Mouse (Mus musculus): ENCODE results near the gene Gpm6a. TPM values are rescaled to one million over a fixed set of nuclear protein-coding genes. Genes with fewer than 3 reads are reported as not detected.

The Gpm6a gene
- polyA plus RNA-seq, 1 experiment = 1.4 TPM

DNA sequence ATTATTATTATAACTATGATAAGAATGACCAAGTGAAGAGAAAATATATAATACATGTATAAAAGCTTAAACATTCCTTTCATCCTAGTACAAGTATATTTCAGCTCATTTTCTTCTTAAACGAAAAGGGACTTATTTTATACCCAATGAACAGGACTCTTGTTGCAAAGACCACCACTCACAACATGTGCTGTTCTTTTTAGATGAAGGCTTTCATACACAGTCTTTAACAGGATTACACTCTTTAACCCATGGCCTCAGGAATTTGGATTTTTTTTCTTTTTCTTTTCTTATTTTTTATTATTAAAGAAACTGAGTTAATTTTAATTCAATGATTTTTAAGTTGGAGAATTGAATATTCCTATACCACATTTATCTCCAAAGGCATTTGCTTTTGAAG is 20.4 kb downstream of the Gpm6a start:
- 93% methylated on average over 1 of the region's 1 CpGs for WGBS

DNA sequence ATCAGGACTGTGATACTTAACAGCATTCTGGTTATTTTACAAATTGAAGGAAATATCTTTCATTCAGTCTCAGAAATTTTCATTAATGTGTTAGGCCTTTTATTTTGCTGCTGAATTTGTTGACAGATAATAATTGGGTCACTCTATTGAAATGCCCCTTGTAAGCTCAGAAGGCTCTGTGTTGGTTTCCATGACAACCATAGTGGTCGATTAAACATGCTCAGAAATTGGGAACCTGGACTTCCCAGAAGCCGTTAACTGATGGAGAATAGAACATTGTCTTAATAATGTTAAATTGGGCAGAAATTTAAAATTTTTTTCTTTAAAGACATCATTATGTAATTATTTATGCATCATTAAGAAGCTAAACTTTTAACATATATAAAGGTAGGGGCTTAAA is 20.9 kb downstream of the Gpm6a start:
- WGBS = 79% methylated on average over 2 of the region's 2 CpGs
- Histone ChIP-seq H3K4me3 (ENCODE audit: control insufficient read depth, insufficient read depth, low read length) (no peak overlapping the region), H3K36me3 (ENCODE audit: control insufficient read depth, insufficient read depth, low read length) (no peaks in the 10 kb centered on the region), H3K4me1 (replicated peaks; ENCODE audit: control insufficient read depth, insufficient read depth, low read length) (no peaks in the 10 kb centered on the region), H3K27ac (ENCODE audit: control insufficient read depth, insufficient read depth, low read length) (no peak overlapping the region), H3K27me3 (ENCODE audit: control insufficient read depth, insufficient read depth, low read length) (no peaks in the 10 kb centered on the region)
- TF ChIP-seq POLR2A (IDR thresholded peaks at IDR 0.05; ENCODE audit: control insufficient read depth, extremely low read depth, insufficient read depth, low read length, poor library complexity) (no peak), CTCF (IDR thresholded peaks at IDR 0.05; ENCODE audit: borderline replicate concordance, control insufficient read depth, extremely low read depth, insufficient read depth, low read length, poor library complexity) (no peak)
- DNase-seq = no peak

More for the DNA sequence above, 20.4 kb downstream of the Gpm6a start:
- Histone ChIP-seq H3K4me1 (replicated peaks; ENCODE audit: control insufficient read depth, insufficient read depth, low read length) (no peaks in the 10 kb centered on the region), H3K27me3 (ENCODE audit: control insufficient read depth, insufficient read depth, low read length) (no peaks in the 10 kb centered on the region), H3K36me3 (ENCODE audit: control insufficient read depth, insufficient read depth, low read length) (no peaks in the 10 kb centered on the region), H3K27ac (ENCODE audit: control insufficient read depth, insufficient read depth, low read length) (no peak overlapping the region), H3K4me3 (ENCODE audit: control insufficient read depth, insufficient read depth, low read length) (no peak overlapping the region)
- DNase-seq = no peak
- TF ChIP-seq POLR2A (IDR thresholded peaks at IDR 0.05; ENCODE audit: control insufficient read depth, extremely low read depth, insufficient read depth, low read length, poor library complexity) (no peak), CTCF (IDR thresholded peaks at IDR 0.05; ENCODE audit: borderline replicate concordance, control insufficient read depth, extremely low read depth, insufficient read depth, low read length, poor library complexity) (no peak)

DNA sequence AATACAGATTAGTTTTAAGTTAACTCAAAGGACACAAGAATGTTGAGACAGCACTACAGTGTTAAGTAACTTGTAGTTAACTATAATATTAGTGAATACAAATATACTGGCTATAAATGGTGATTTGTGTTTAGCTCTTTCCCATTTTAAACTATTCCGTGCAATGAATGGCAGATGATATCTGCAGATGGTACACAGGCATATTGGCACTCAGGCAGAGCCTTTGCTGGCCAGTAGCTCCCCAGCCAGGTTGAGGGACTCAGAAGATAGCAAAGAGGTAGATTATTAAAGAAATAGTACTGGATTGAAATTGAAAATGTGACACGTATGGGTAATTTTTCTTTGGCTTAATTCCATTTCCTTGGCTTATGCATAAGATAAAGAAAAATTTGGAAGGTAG is 21.3 kb downstream of the Gpm6a start:
- TF ChIP-seq CTCF (IDR thresholded peaks at IDR 0.05; ENCODE audit: borderline replicate concordance, control insufficient read depth, extremely low read depth, insufficient read depth, low read length, poor library complexity) = no peak
- TF ChIP-seq POLR2A (IDR thresholded peaks at IDR 0.05; ENCODE audit: control insufficient read depth, extremely low read depth, insufficient read depth, low read length, poor library complexity) = no peak
- Histone ChIP-seq H3K27me3 (ENCODE audit: control insufficient read depth, insufficient read depth, low read length) (no peaks in the 10 kb centered on the region), H3K4me3 (ENCODE audit: control insufficient read depth, insufficient read depth, low read length) (no peak overlapping the region), H3K4me1 (replicated peaks; ENCODE audit: control insufficient read depth, insufficient read depth, low read length) (no peaks in the 10 kb centered on the region), H3K27ac (ENCODE audit: control insufficient read depth, insufficient read depth, low read length) (no peak overlapping the region), H3K36me3 (ENCODE audit: control insufficient read depth, insufficient read depth, low read length) (no peaks in the 10 kb centered on the region)
- DNase-seq = no peak
- WGBS = 93% methylated on average over 2 of the region's 2 CpGs

DNA sequence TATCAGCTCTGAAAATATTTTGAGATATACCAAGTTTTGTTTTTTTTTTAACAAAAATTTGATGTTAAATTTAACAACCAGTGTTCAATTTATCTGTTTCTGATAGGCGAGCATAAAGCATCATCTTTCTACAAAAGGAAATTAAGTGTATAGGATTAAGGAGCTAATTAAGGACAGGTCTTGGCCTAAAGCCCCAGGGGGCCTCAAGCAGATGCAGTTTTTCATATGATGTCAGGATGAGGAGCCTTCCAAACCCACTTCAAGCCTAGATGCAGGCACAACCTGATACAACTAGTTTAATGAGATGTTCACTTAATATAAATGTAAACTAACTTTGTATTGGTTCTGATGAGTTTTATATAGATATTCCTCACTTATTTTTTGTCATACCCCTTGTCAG is 22.0 kb downstream of the Gpm6a start:
- 82% methylated on average over 1 of the region's 1 CpGs for WGBS
- no peak overlapping the region for H3K27ac ChIP-seq (ENCODE audit: control insufficient read depth, insufficient read depth, low read length)
- H3K27me3 ChIP-seq (ENCODE audit: control insufficient read depth, insufficient read depth, low read length) = no peaks in the 10 kb centered on the region
- TF ChIP-seq CTCF (IDR thresholded peaks at IDR 0.05; ENCODE audit: borderline replicate concordance, control insufficient read depth, extremely low read depth, insufficient read depth, low read length, poor library complexity) = no peak
- no peak for TF ChIP-seq POLR2A (IDR thresholded peaks at IDR 0.05; ENCODE audit: control insufficient read depth, extremely low read depth, insufficient read depth, low read length, poor library complexity)
- H3K4me1 ChIP-seq (replicated peaks; ENCODE audit: control insufficient read depth, insufficient read depth, low read length) = no peaks in the 10 kb centered on the region
- H3K4me3 ChIP-seq (ENCODE audit: control insufficient read depth, insufficient read depth, low read length) = no peak overlapping the region
- no peak for DNase-seq
- no peaks in the 10 kb centered on the region for H3K36me3 ChIP-seq (ENCODE audit: control insufficient read depth, insufficient read depth, low read length)

DNA sequence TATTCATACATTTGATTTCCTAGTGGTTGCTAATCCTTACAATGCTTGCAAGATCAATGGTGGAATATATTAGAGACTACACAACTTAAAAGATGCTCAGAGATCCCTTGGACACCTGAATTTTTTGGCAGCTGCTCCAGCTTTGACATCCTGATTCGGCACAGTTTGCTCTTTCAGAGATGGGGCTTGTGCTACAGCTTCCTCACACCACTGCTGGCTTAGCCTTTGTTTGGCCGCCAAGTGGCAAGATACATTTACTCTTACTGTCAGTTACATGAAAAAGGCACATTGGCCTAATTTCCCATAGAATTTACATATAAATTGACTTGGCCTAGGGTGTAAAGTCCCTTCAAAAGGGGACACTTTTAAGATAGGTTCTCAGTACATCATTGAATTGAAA is 32.1 kb downstream of the Gpm6a start:
- Histone ChIP-seq H3K27me3 (ENCODE audit: control insufficient read depth, insufficient read depth, low read length) (no peaks in the 10 kb centered on the region), H3K27ac (ENCODE audit: control insufficient read depth, insufficient read depth, low read length) (no peak overlapping the region), H3K36me3 (ENCODE audit: control insufficient read depth, insufficient read depth, low read length) (no peaks in the 10 kb centered on the region), H3K4me1 (replicated peaks; ENCODE audit: control insufficient read depth, insufficient read depth, low read length) (no peaks in the 10 kb centered on the region), H3K4me3 (ENCODE audit: control insufficient read depth, insufficient read depth, low read length) (no peak overlapping the region)
- no peak for TF ChIP-seq CTCF (IDR thresholded peaks at IDR 0.05; ENCODE audit: borderline replicate concordance, control insufficient read depth, extremely low read depth, insufficient read depth, low read length, poor library complexity)
- no peak for TF ChIP-seq POLR2A (IDR thresholded peaks at IDR 0.05; ENCODE audit: control insufficient read depth, extremely low read depth, insufficient read depth, low read length, poor library complexity)
- WGBS = 85% methylated on average over 2 of the region's 2 CpGs
- DNase-seq = no peak

DNA sequence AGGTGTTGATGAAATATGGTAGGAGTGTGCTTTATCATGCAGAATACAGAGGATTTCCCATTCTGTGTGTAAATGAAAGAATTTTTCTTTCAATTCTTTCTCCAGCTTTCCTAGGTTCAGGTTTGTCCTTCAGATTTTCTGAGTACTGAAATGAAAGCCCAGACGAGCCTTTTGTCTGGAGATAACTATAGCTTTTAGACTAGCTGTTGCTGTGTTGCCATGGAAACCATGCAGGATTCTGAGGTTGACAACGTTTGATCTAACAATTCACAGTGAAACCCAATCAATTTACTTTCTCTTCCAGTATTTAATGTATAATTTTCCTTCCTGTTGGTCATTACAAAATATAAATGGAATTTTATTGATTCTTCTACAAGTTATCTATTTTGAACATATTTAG is 34.5 kb downstream of the Gpm6a start:
- WGBS = 41% methylated on average over 2 of the region's 2 CpGs
- Histone ChIP-seq H3K27me3 (ENCODE audit: control insufficient read depth, insufficient read depth, low read length) (no peaks in the 10 kb centered on the region), H3K4me3 (ENCODE audit: control insufficient read depth, insufficient read depth, low read length) (no peak overlapping the region), H3K4me1 (replicated peaks; ENCODE audit: control insufficient read depth, insufficient read depth, low read length) (no peaks in the 10 kb centered on the region), H3K27ac (ENCODE audit: control insufficient read depth, insufficient read depth, low read length) (no peak overlapping the region), H3K36me3 (ENCODE audit: control insufficient read depth, insufficient read depth, low read length) (no peaks in the 10 kb centered on the region)
- no peak for TF ChIP-seq POLR2A (IDR thresholded peaks at IDR 0.05; ENCODE audit: control insufficient read depth, extremely low read depth, insufficient read depth, low read length, poor library complexity)
- TF ChIP-seq CTCF (IDR thresholded peaks at IDR 0.05; ENCODE audit: borderline replicate concordance, control insufficient read depth, extremely low read depth, insufficient read depth, low read length, poor library complexity) = no peak
- DNase-seq = no peak

Measured in thymus, adult 2 months (tissue).